Mouse (Mus musculus) myocyte (in vitro differentiated cells): ENCODE measurements at regions not wholly inside any gene's neighbourhood (a gene's known extent, or its start where the extent isn't known, plus 50 kb on each side); places are given as distances from the start of the nearest gene placed in this dataset.

Experiments used
- H3K27me3 ChIP-seq: one replicate; pipeline ENCODE4 v1.6.1; 2011; ENCODE audit not compliant: control insufficient read depth, insufficient read depth, insufficient read length
- H3K36me3 ChIP-seq: one replicate; pipeline ENCODE4 v1.6.1; 2011; ENCODE audit not compliant: control insufficient read depth, insufficient read depth
- H3K4me2 ChIP-seq: one replicate; pipeline ENCODE4 v1.6.1; 2011; ENCODE audit warnings: low read depth, control low read depth
- H3K4me3 ChIP-seq: one replicate; pipeline ENCODE4 v1.5.1; 2011; ENCODE audit warnings: mild to moderate bottlenecking, control low read depth, moderate library complexity
- H3K79me2 ChIP-seq: one replicate; pipeline ENCODE4 v1.6.1; 2011; ENCODE audit not compliant: control insufficient read depth, insufficient read depth
- H3ac ChIP-seq: one replicate; pipeline ENCODE4 v1.6.1; 2011; ENCODE audit not compliant: control insufficient read depth, insufficient read length
- CEBPB ChIP-seq: IDR thresholded peaks from 2 replicates; pipeline ENCODE4 v1.6.1; 2011; ENCODE audit warnings: mild to moderate bottlenecking, moderate library complexity; ENCODE audit not compliant: poor library complexity, insufficient read depth, severe bottlenecking
- E2F4 ChIP-seq: IDR thresholded peaks from one replicate; pipeline ENCODE4 v1.6.1; 2011; ENCODE audit warnings: mild to moderate bottlenecking, control low read depth, moderate library complexity; ENCODE audit not compliant: insufficient read depth
- MAX ChIP-seq: IDR thresholded peaks from one replicate; pipeline ENCODE4 v1.6.1; 2011; ENCODE audit warnings: low read depth, mild to moderate bottlenecking, control low read depth
- MYOD1 ChIP-seq, 3 experiments: IDR thresholded peaks; one replicate each; pipeline ENCODE4 v1.6.1; 2011; ENCODE audit warnings: control low read depth in 2 of 3, low read depth in 2 of 3, mild to moderate bottlenecking in 2 of 3, moderate library complexity in 1 of 3; ENCODE audit not compliant: insufficient read length in 2 of 3, control insufficient read depth in 1 of 3
- MYOG ChIP-seq, 3 experiments: IDR thresholded peaks; one replicate each; pipeline ENCODE4 v1.6.1; 2011; ENCODE audit warnings: control low read depth in 2 of 3, low read depth in 2 of 3, mild to moderate bottlenecking in 2 of 3; ENCODE audit not compliant: insufficient read length in 2 of 3, control insufficient read depth in 1 of 3, insufficient read depth in 1 of 3
- POLR2A ChIP-seq: IDR thresholded peaks from one replicate; pipeline ENCODE4 v1.6.1; 2011; ENCODE audit warnings: low read depth, mild to moderate bottlenecking, control low read depth, moderate library complexity; ENCODE audit not compliant: insufficient read length
- POLR2AphosphoS2 ChIP-seq: IDR thresholded peaks from one replicate; pipeline ENCODE4 v1.6.1; 2011; ENCODE audit warnings: low read depth, control low read depth; ENCODE audit not compliant: insufficient read length
- REST ChIP-seq: IDR thresholded peaks from one replicate; pipeline ENCODE4 v1.6.1; 2011; ENCODE audit warnings: mild to moderate bottlenecking, control low read depth, moderate library complexity; ENCODE audit not compliant: insufficient read depth, insufficient read length
- SRF ChIP-seq: IDR thresholded peaks from one replicate; pipeline ENCODE4 v1.6.1; 2011; ENCODE audit warnings: low read depth; ENCODE audit not compliant: control insufficient read depth, insufficient read length
- TCF12 ChIP-seq: IDR thresholded peaks from one replicate; pipeline ENCODE4 v1.6.1; 2011; ENCODE audit warnings: mild to moderate bottlenecking, control low read depth; ENCODE audit not compliant: poor library complexity, insufficient read depth, severe bottlenecking
- TCF3 ChIP-seq: IDR thresholded peaks from one replicate; pipeline ENCODE4 v1.6.1; 2011; ENCODE audit warnings: low read depth, control low read depth; ENCODE audit not compliant: insufficient read length
- USF1 ChIP-seq: IDR thresholded peaks from one replicate; pipeline ENCODE4 v1.6.1; 2011; ENCODE audit warnings: low read depth, mild to moderate bottlenecking, control low read depth, moderate library complexity

- H3K27me3 ChIP-seq = peaks cover 7% of the 10 kb centered on the region
- H3K36me3 ChIP-seq = no peaks in the 10 kb centered on the region
- no peak overlapping the region for H3ac ChIP-seq
- H3K4me2 ChIP-seq = no peak overlapping the region
- TF ChIP-seq MYOD1 (IDR thresholded peaks at IDR 0.05; ENCODE audit: control insufficient read depth in 1 of 3, insufficient read length in 2 of 3, low read depth in 2 of 3) = no peak
- TF ChIP-seq E2F4 = no peak
- TF ChIP-seq TCF3 = no peak
- TF ChIP-seq POLR2A = no peak
- TF ChIP-seq SRF = no peak
- TF ChIP-seq MYOG (IDR thresholded peaks at IDR 0.05; ENCODE audit: control insufficient read depth in 1 of 3, insufficient read depth in 1 of 3, insufficient read length in 2 of 3, low read depth in 2 of 3) = no peak
- TF ChIP-seq MAX = no peak
- no peak for TF ChIP-seq POLR2AphosphoS2
- TF ChIP-seq USF1 = no peak
- TF ChIP-seq CEBPB = no peak
- no peak for TF ChIP-seq REST
- TF ChIP-seq TCF12 = no peak
- no peaks in the 10 kb centered on the region for H3K79me2 ChIP-seq
- no peak overlapping the region for H3K4me3 ChIP-seq
These were observed 140.2 kb downstream of the Cartpt start for GRCm38 (mm10) chr13:99760646-99761045.

DNA sequence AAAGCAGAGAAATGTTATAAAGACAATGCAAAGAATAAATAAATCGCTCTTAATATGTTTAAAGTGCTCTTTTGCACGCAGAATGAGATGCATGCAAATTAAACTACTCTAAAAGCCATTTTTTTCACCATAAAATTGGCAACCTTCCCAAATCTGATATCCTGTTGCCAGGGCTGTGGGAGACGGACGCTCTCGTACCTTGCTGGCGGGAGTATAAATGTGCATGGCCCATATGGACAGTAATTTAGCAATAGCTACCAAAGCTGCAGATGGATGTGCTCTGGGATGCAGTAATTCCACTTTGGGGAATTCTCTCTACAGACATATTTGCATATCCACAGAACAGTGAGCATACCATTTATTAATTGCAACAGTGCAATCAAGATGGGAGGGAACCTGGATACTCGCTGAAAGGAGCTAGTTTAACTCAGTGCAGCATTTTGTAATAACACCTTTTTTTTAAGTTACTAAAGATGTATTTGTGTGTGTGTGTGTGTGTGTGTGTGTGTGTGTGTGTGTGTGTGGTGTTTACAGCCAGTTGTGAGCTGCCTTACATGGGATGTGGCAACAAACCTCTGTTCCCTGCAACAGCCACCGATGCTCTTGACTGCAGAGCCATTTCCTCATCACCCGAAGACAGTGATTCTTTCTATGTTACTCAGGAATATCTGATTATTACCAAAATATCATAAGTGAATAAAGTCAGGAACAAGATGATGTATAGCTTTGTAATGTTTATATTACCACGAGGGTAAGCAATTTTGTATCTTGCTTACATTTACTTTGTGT, 141.4 kb downstream of the Cartpt start:
- Histone ChIP-seq H3ac (no peak overlapping the region), H3K27me3 (peaks cover 8% of the 10 kb centered on the region), H3K79me2 (no peaks in the 10 kb centered on the region), H3K4me3 (no peak overlapping the region), H3K36me3 (no peaks in the 10 kb centered on the region), H3K4me2 (no peak overlapping the region)
- TF ChIP-seq TCF3 (no peak), POLR2AphosphoS2 (no peak), TCF12 (no peak), CEBPB (no peak), MYOG (IDR thresholded peaks at IDR 0.05; ENCODE audit: control insufficient read depth in 1 of 3, insufficient read depth in 1 of 3, insufficient read length in 2 of 3, low read depth in 2 of 3) (no peak), SRF (no peak), MYOD1 (IDR thresholded peaks at IDR 0.05; ENCODE audit: control insufficient read depth in 1 of 3, insufficient read length in 2 of 3, low read depth in 2 of 3) (no peak), E2F4 (no peak), REST (no peak), POLR2A (no peak), USF1 (no peak), MAX (no peak)

GRCm38 (mm10) chr13:99754701-99755100, 146.2 kb downstream of the Cartpt start:
- H3ac ChIP-seq = no peak overlapping the region
- H3K27me3 ChIP-seq = peaks cover 14% of the 10 kb centered on the region
- no peaks in the 10 kb centered on the region for H3K36me3 ChIP-seq
- no peak overlapping the region for H3K4me3 ChIP-seq
- H3K79me2 ChIP-seq = no peaks in the 10 kb centered on the region
- no peak overlapping the region for H3K4me2 ChIP-seq
- TF ChIP-seq REST (no peak), TCF3 (no peak), CEBPB (no peak)

GRCm38 (mm10) chr13:99754251-99754652, 146.6 kb downstream of the Cartpt start:
- Histone ChIP-seq H3K4me3 (no peak overlapping the region), H3K27me3 (peaks cover 14% of the 10 kb centered on the region), H3K4me2 (no peak overlapping the region), H3K79me2 (no peaks in the 10 kb centered on the region), H3K36me3 (no peaks in the 10 kb centered on the region), H3ac (no peak overlapping the region)
- TF ChIP-seq TCF12 (no peak), SRF (no peak), REST (no peak), TCF3 (no peak), MYOG (IDR thresholded peaks at IDR 0.05; ENCODE audit: control insufficient read depth in 1 of 3, insufficient read depth in 1 of 3, insufficient read length in 2 of 3, low read depth in 2 of 3) (no peak), POLR2AphosphoS2 (no peak), POLR2A (no peak), E2F4 (no peak)

DNA sequence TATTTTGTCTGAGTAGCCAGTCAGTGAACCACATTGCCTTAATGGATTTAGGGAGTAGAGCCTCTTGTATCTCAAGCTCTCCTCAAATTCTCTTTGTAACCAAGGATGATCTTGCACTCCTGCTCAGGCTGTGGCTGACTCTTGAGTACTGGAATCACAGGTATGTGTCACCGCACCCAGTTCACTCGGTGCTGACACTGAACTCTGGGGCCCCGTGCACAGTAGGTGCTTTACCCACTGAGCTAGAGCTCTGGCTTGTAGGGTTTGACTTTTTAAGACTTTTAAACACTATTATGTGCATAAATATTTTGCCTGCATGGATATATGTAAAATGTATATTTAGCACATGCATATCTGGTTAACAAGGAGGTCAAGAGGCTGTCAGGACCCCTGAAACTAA, 147.4 kb downstream of the Cartpt start:
- H3K36me3 ChIP-seq = no peaks in the 10 kb centered on the region
- TF ChIP-seq MYOD1 (IDR thresholded peaks at IDR 0.05; ENCODE audit: control insufficient read depth in 1 of 3, insufficient read length in 2 of 3, low read depth in 2 of 3) (no peak), E2F4 (no peak), TCF3 (no peak)

More for the DNA sequence above, 147.4 kb downstream of the Cartpt start:
- H3K4me3 ChIP-seq = no peak overlapping the region
- no peak overlapping the region for H3K4me2 ChIP-seq
- no peaks in the 10 kb centered on the region for H3K79me2 ChIP-seq
- H3K27me3 ChIP-seq = peaks cover 13% of the 10 kb centered on the region
- H3ac ChIP-seq = no peak overlapping the region
